Mouse (Mus musculus) stomach, postnatal 0 days (tissue): ENCODE measurements at regions not wholly inside any gene's neighbourhood (a gene's known extent, or its start where the extent isn't known, plus 50 kb on each side); places are given as distances from the start of the nearest gene placed in this dataset.
A peak's percentile ranks its signal among the peaks of the same experiment; 100 is the strongest.

ENCODE experiments used
- ATAC-seq: fragments of 200-750 bp; cut with Nextera tagmentation; 2 replicates; pipeline ENCODE4 v1.8.0; 2017; ENCODE audit not compliant: low FRiP score, low TSS enrichment
- DNase-seq: peaks from one replicate; pipeline ENCODE4 v3.0.0-alpha.2; 2016; ENCODE audit warnings: low spot score
- H3K27ac ChIP-seq: fragments of 300-500 bp; sonication (generic); replicated peaks from 2 replicates; pipeline ENCODE4 v1.5.1; 2014; ENCODE audit warnings: mild to moderate bottlenecking, control low read depth
- H3K27me3 ChIP-seq: fragments of 300-500 bp; sonication (generic); 2 replicates; pipeline ENCODE4 v1.6.1; 2014; ENCODE audit warnings: low read length; ENCODE audit not compliant: control insufficient read depth, insufficient read depth
- H3K36me3 ChIP-seq: fragments of 300-500 bp; sonication (generic); 2 replicates; pipeline ENCODE4 v1.6.1; 2014; ENCODE audit warnings: low read length, mixed read lengths; ENCODE audit not compliant: control insufficient read depth, insufficient read depth
- H3K4me1 ChIP-seq: fragments of 300-500 bp; sonication (generic); replicated peaks from 2 replicates; pipeline ENCODE4 v1.6.1; 2014; ENCODE audit warnings: antibody characterized with exemption; ENCODE audit not compliant: control insufficient read depth, insufficient read depth
- H3K4me2 ChIP-seq: fragments of 300-500 bp; sonication (generic); replicated peaks from 2 replicates; pipeline ENCODE4 v1.6.1; 2014; ENCODE audit warnings: low read depth, mild to moderate bottlenecking, control low read depth, moderate library complexity
- H3K4me3 ChIP-seq: fragments of 300-500 bp; sonication (generic); 2 replicates; pipeline ENCODE4 v1.5.1; 2014; ENCODE audit warnings: low read depth, low read length, control low read depth
- H3K9ac ChIP-seq: fragments of 300-500 bp; sonication (generic); 2 replicates; pipeline ENCODE4 v1.6.1; 2014; ENCODE audit warnings: mild to moderate bottlenecking, low read length, control low read depth, mixed read lengths
- H3K9me3 ChIP-seq: fragments of 300-500 bp; sonication (generic); 2 replicates; pipeline ENCODE4 v1.6.1; 2016; ENCODE audit warnings: low read length; ENCODE audit not compliant: control insufficient read depth
- CTCF ChIP-seq: IDR thresholded peaks from 2 replicates; pipeline ENCODE4 v1.5.1; 2016; ENCODE audit warnings: antibody characterized with exemption, low read depth, mild to moderate bottlenecking, moderate library complexity
- EP300 ChIP-seq: optimal IDR thresholded peaks from 2 replicates; pipeline ENCODE3; 2016; ENCODE audit warnings: antibody characterized with exemption
- WGBS: fragments of 180-500 bp; shearing (Covaris S2); extraction: QIAGEN DNeasy Blood & Tissue Kit; methylation state at CpG from one replicate; pipeline ENCODE4 v1.1.7; 2014; 5-methylcytosine and 5-hydroxymethylcytosine counted together

DNA sequence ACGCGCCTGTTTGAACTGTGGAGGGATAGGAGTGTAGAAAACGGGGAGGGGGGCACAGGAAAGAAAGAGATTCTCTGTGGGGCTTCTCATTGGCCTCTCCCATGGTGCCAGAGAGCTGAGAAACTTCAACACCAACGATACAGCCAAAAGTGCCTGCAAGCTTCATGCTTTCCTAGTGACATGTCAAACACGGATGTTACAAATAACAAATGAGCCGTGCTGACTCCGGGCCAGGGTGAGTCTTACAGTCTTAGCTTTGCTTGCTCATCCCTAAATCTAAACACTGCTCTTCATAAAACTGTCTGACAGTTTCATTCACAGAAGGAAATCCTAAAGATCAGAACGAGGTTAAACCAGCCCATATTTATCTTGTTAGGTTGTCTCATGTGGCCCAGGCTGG is 68.3 kb downstream of the Adm start:
- no peak for TF ChIP-seq CTCF
- no peak for TF ChIP-seq EP300
- H3K27me3 ChIP-seq: no peaks in the 10 kb centered on the region
- H3K9ac ChIP-seq: no peak overlapping the region
- H3K27ac ChIP-seq: no peak overlapping the region
- WGBS: 51% methylated on average over 8 of the region's 8 CpGs
- H3K9me3 ChIP-seq: no peaks in the 10 kb centered on the region
- ATAC-seq (no peak), DNase-seq (no peak)
- no peak overlapping the region for H3K4me3 ChIP-seq
- no peak overlapping the region for H3K4me2 ChIP-seq
- H3K4me1 ChIP-seq: no peaks in the 10 kb centered on the region
- H3K36me3 ChIP-seq: no peaks in the 10 kb centered on the region

DNA sequence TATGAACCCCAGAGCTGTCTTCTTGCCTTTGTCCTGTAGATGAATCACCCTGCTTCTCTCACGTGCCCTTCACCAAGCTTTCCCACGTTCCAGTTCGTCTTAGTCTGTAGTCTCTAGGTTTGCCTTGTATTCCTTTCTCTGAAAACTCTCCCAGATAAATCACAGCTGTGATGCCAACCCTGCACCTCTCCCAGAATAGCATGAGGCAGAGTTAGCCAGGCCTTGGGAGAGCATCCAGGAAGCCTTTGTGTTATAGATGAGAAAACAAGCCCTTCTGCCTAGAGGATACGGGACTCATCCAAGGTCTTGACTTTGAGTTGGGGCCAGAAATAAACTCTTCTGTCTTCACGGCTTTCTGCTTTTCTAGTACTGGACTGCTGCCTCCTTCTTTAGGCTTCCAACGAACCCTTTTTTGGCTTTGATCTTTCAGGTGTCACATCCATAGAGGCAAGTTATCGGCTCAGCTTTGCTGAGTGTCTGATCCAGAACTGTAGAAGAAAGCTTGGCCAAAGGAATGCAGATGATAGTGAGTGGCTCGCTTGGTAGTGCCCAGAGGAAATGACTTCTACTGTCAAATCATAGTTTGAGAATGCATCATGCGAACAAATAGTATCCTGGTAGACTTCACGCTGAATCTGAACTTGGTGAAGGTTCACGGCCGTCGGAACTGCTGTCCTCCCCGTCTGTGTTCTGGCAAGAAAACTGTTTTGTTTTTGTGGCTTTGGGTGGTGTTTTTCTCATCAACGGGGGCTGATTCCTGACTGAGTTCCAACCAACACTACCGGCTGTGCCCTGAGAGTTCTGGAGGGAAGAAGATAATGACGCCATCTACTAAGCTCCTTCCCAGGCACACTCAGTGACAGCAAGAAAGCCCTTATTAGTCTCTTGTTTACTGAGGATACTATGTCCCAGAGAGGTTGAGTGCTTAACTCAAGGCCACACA is 69.5 kb upstream of the Ampd3 start:
- DNase-seq (no peak), ATAC-seq (no peak)
- H3K4me2 ChIP-seq: no peak overlapping the region
- no peaks in the 10 kb centered on the region for H3K36me3 ChIP-seq
- H3K9me3 ChIP-seq: no peaks in the 10 kb centered on the region
- no peak for TF ChIP-seq CTCF
- no peak for TF ChIP-seq EP300
- H3K4me3 ChIP-seq: no peak overlapping the region
- WGBS: 71% methylated on average over 17 of the region's 17 CpGs
- H3K27me3 ChIP-seq: no peaks in the 10 kb centered on the region
- H3K9ac ChIP-seq: no peak overlapping the region
- no peaks in the 10 kb centered on the region for H3K4me1 ChIP-seq
- H3K27ac ChIP-seq: no peak overlapping the region

- ATAC-seq (no peak), DNase-seq (no peak)
- no peak overlapping the region for H3K4me2 ChIP-seq
- TF ChIP-seq EP300 (no peak), CTCF (no peak)
- no peak overlapping the region for H3K4me3 ChIP-seq
- H3K36me3 ChIP-seq: no peaks in the 10 kb centered on the region
- no peak overlapping the region for H3K27ac ChIP-seq
- H3K4me1 ChIP-seq: no peaks in the 10 kb centered on the region
- H3K9me3 ChIP-seq: no peaks in the 10 kb centered on the region
- H3K27me3 ChIP-seq: no peaks in the 10 kb centered on the region
- no peak overlapping the region for H3K9ac ChIP-seq
- 81% methylated on average over 11 of the region's 11 CpGs for WGBS
Observed at GRCm38 (mm10) chr7:110699596-110699995, 68.4 kb upstream of the Ampd3 start.

DNA sequence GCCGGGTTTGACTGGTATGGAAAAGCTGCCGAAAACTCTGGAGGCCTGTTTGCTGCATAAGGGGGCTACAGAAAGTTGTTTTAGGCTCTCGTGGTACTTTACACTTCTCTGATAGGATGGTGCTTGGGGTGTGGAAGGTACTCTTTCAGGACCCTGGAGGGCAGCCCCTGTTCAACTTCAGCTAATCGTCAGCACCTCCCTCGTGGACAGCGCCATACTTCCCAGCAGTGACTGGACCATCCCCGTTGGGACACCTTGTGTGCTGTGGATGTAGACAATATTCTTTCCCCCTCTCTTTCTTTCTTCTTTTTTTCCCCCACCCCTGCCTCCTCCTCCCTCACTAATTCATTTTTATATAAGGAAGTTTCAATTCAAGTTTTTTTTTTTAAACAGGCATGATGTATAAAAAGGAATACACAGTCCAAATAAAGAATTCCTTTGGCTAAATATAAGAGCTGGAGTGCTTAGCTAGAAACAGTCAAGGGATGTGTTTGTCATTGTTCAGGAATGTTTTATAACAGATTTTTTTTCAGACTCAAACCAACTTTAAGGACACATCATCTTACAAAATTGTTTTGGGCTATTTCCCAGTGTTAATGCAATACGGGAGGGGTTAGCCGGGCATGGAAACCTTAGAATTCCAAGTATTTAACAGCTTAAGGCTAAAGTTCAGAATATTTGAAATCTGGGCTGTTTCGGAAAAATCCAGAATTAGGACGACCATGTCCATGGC is 66.2 kb upstream of the Ampd3 start:
- 48% methylated on average over 11 of the region's 11 CpGs for WGBS
- no peaks in the 10 kb centered on the region for H3K36me3 ChIP-seq
- H3K27me3 ChIP-seq: no peaks in the 10 kb centered on the region
- no peak overlapping the region for H3K4me3 ChIP-seq
- ATAC-seq (no peak), DNase-seq (peak; percentile 53)
- no peak for TF ChIP-seq EP300
- no peak for TF ChIP-seq CTCF
- no peak overlapping the region for H3K27ac ChIP-seq
- no peaks in the 10 kb centered on the region; the same call in 1 of the 2 replicates for H3K4me1 ChIP-seq
- no peaks in the 10 kb centered on the region for H3K9me3 ChIP-seq
- no peak overlapping the region for H3K4me2 ChIP-seq
- H3K9ac ChIP-seq: no peak overlapping the region

DNA sequence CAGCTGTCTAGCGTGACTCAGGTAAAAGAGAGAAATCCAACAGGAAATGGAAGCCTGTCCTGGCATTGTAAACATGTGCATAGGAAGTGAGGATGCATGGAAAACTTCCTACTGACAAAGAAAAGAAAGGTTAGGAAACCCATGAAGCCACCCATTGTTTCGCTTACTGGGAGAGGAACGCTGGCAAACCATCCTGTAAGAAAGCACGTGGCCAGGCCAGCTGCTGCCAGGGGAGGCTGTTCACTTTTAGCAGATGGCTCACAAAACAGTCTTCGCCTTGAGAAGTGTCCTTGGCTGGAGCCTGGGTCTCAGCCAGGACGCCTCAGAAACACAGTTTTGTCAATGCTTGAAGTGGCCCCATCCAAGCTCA is 65.6 kb upstream of the Ampd3 start:
- H3K9me3 ChIP-seq: no peaks in the 10 kb centered on the region
- no peak overlapping the region for H3K9ac ChIP-seq
- H3K4me3 ChIP-seq: no peak overlapping the region
- no peak overlapping the region for H3K27ac ChIP-seq
- H3K4me1 ChIP-seq: no peaks in the 10 kb centered on the region; the same call in 1 of the 2 replicates
- H3K36me3 ChIP-seq: no peaks in the 10 kb centered on the region
- no peak overlapping the region for H3K4me2 ChIP-seq
- no peak for TF ChIP-seq CTCF
- no peak for TF ChIP-seq EP300
- DNase-seq (no peak), ATAC-seq (no peak)
- 75% methylated on average over 6 of the region's 6 CpGs for WGBS
- no peaks in the 10 kb centered on the region for H3K27me3 ChIP-seq
